Mouse (Mus musculus): Measurements from ENCODE around the gene Hnrnph3. TPM values are rescaled to one million over a fixed set of nuclear protein-coding genes. Genes with fewer than 3 reads are reported as not detected.

The Hnrnph3 gene
- total and polyA plus RNA-seq, 3 experiments, result 9.5 to 37.8 (median 15.1) TPM

- H3K36me3 ChIP-seq (replicated peaks in 1 of 2; ENCODE audit: control insufficient read depth in 1 of 2, insufficient read depth in 1 of 2, low read length in 1 of 2), result peaks cover 77 to 96% of the 10 kb centered on the region in 2 experiments
These were observed 23.4 kb downstream of the Hnrnph3 start for GRCm38 (mm10) chr10:63000584-63000983.

GRCm38 (mm10) chr10:62993991-62994390 lies 30.0 kb downstream of the Hnrnph3 start:
- in situ Hi-C loops (cut with MboI; ENCODE audit: low pct_ligation_motif_present, low pct_unique_long_range_greater_than_20kb, low sequenced_read_pairs), result no loop called here
- TF ChIP-seq POLR2A (IDR thresholded peaks at IDR 0.05; ENCODE audit: low read depth, low read length) (no peak), MEF2A (IDR thresholded peaks at IDR 0.05; ENCODE audit: borderline replicate concordance, low read depth, low read length) (no peak), JUN (IDR thresholded peaks at IDR 0.05; ENCODE audit: insufficient read depth, low read depth, low read length) (no peak), SMC3 (IDR thresholded peaks at IDR 0.05; ENCODE audit: low read depth, low read length) (no peak), MAX (IDR thresholded peaks at IDR 0.05; ENCODE audit: low read length) (no peak), E2F4 (IDR thresholded peaks at IDR 0.05; ENCODE audit: insufficient replicate concordance, low read depth, low read length) (no peak), USF1 (IDR thresholded peaks at IDR 0.05; ENCODE audit: low read depth, low read length) (no peak), UBTF (IDR thresholded peaks at IDR 0.05; ENCODE audit: low read depth, low read length) (no peak), KAT2A (IDR thresholded peaks at IDR 0.05; ENCODE audit: insufficient replicate concordance, low read length) (no peak), CTCF (conservative IDR thresholded peaks at IDR 0.05 in 1 of 2, IDR thresholded peaks at IDR 0.05 in 1 of 2; ENCODE audit: low read depth in 2 of 2, low read length in 2 of 2) (no peak), JUND (conservative IDR thresholded peaks at IDR 0.05; ENCODE audit: low read depth, low read length) (no peak), MAZ (IDR thresholded peaks at IDR 0.05; ENCODE audit: low read depth, low read length) (no peak), NRF1 (IDR thresholded peaks at IDR 0.05; ENCODE audit: low read depth, low read length) (no peak)
- Histone ChIP-seq H3K27ac (ENCODE audit: insufficient read depth, low read depth) (no peak overlapping the region), H3K9ac (ENCODE audit: insufficient read depth, low read depth) (no peak overlapping the region), H3K79me2 (replicated peaks; ENCODE audit: control insufficient read depth, extremely low read depth, insufficient read depth, poor library complexity, severe bottlenecking) (no peaks in the 10 kb centered on the region), H3K4me1 (ENCODE audit: control insufficient read depth in 1 of 2, insufficient read depth in 2 of 2) (no peaks in the 10 kb centered on the region), H3K4me2 (ENCODE audit: insufficient read depth, low read depth, poor library complexity, severe bottlenecking) (no peak overlapping the region), H3K4me3 (replicated peaks in 1 of 3; ENCODE audit: low read depth in 2 of 3, low read length in 2 of 3, poor library complexity in 1 of 3) (no peak overlapping the region), H3K9me3 (replicated peaks; ENCODE audit: low read length) (no peaks in the 10 kb centered on the region), H3K27me3 (replicated peaks) (no peaks in the 10 kb centered on the region), H3K36me3 (replicated peaks in 1 of 2; ENCODE audit: control insufficient read depth in 1 of 2, insufficient read depth in 1 of 2, low read length in 1 of 2) (peaks cover 73 to 93% of the 10 kb centered on the region in 2 experiments)
- DNase-seq (ENCODE audit: extremely low read depth), result no peak
- dilution Hi-C loops (cut with MboI; ENCODE audit: extremely low pct_ligation_motif_present, extremely low pct_unique_long_range_greater_than_20kb, low sequenced_read_pairs), result no loop called here

More at GRCm38 (mm10) chr10:63000584-63000983, 23.4 kb downstream of the Hnrnph3 start:
- no peaks in the 10 kb centered on the region for H3K9me3 ChIP-seq (replicated peaks; ENCODE audit: low read length)
- H3K79me2 ChIP-seq (replicated peaks; ENCODE audit: control insufficient read depth, extremely low read depth, insufficient read depth, poor library complexity, severe bottlenecking), result no peaks in the 10 kb centered on the region
- H3K4me2 ChIP-seq (ENCODE audit: insufficient read depth, low read depth, poor library complexity, severe bottlenecking), result no peak overlapping the region
- H3K27ac ChIP-seq (ENCODE audit: insufficient read depth, low read depth), result no peak overlapping the region
- H3K27me3 ChIP-seq (replicated peaks), result no peaks in the 10 kb centered on the region
- dilution Hi-C loops (cut with MboI; ENCODE audit: extremely low pct_ligation_motif_present, extremely low pct_unique_long_range_greater_than_20kb, low sequenced_read_pairs) (no loop called here), in situ Hi-C loops (cut with MboI; ENCODE audit: low pct_ligation_motif_present, low pct_unique_long_range_greater_than_20kb, low sequenced_read_pairs) (no loop called here)
- TF ChIP-seq PAX5 (IDR thresholded peaks at IDR 0.05; ENCODE audit: low read length), result no peak
- TF ChIP-seq ZKSCAN1 (IDR thresholded peaks at IDR 0.05; ENCODE audit: borderline replicate concordance, low read depth, low read length), result no peak
- TF ChIP-seq USF2 (conservative IDR thresholded peaks at IDR 0.05; ENCODE audit: low read depth, low read length), result no peak
- DNase-seq (ENCODE audit: extremely low read depth), result no peak
- H3K4me1 ChIP-seq (ENCODE audit: control insufficient read depth in 1 of 2, insufficient read depth in 2 of 2), result peaks cover 0 to 9% of the 10 kb centered on the region in 2 experiments; a peak in 1 of 4 replicates
- H3K9ac ChIP-seq (ENCODE audit: insufficient read depth, low read depth), result no peak overlapping the region
- H3K4me3 ChIP-seq (replicated peaks in 1 of 3; ENCODE audit: low read depth in 2 of 3, low read length in 2 of 3, poor library complexity in 1 of 3), result no peak overlapping the region

Measured in CH12.LX (cell line).